Mouse (Mus musculus) myocyte (in vitro differentiated cells): ENCODE measurements around the gene Hist1h2ae. TPM values are rescaled to one million over a fixed set of nuclear protein-coding genes. Genes with fewer than 3 reads are reported as not detected.
"Not testable (repeated sequence)": the region's sequence is repeated elsewhere in the genome, so short reads cannot be mapped to it uniquely, and the experiment has no call there.

ENCODE experiments used
- H3K27me3 ChIP-seq: one replicate; pipeline ENCODE4 v1.6.1; 2011; ENCODE audit not compliant: control insufficient read depth, insufficient read depth, insufficient read length
- H3K36me3 ChIP-seq: one replicate; pipeline ENCODE4 v1.6.1; 2011; ENCODE audit not compliant: control insufficient read depth, insufficient read depth
- H3K4me2 ChIP-seq: one replicate; pipeline ENCODE4 v1.6.1; 2011; ENCODE audit warnings: low read depth, control low read depth
- H3K4me3 ChIP-seq: one replicate; pipeline ENCODE4 v1.5.1; 2011; ENCODE audit warnings: mild to moderate bottlenecking, control low read depth, moderate library complexity
- H3K79me2 ChIP-seq: one replicate; pipeline ENCODE4 v1.6.1; 2011; ENCODE audit not compliant: control insufficient read depth, insufficient read depth
- H3ac ChIP-seq: one replicate; pipeline ENCODE4 v1.6.1; 2011; ENCODE audit not compliant: control insufficient read depth, insufficient read length
- CEBPB ChIP-seq: IDR thresholded peaks from 2 replicates; pipeline ENCODE4 v1.6.1; 2011; ENCODE audit warnings: mild to moderate bottlenecking, moderate library complexity; ENCODE audit not compliant: poor library complexity, insufficient read depth, severe bottlenecking
- E2F4 ChIP-seq: IDR thresholded peaks from one replicate; pipeline ENCODE4 v1.6.1; 2011; ENCODE audit warnings: mild to moderate bottlenecking, control low read depth, moderate library complexity; ENCODE audit not compliant: insufficient read depth
- MAX ChIP-seq: IDR thresholded peaks from one replicate; pipeline ENCODE4 v1.6.1; 2011; ENCODE audit warnings: low read depth, mild to moderate bottlenecking, control low read depth
- MYOD1 ChIP-seq, 3 experiments: IDR thresholded peaks; one replicate each; pipeline ENCODE4 v1.6.1; 2011; ENCODE audit warnings: control low read depth in 2 of 3, low read depth in 2 of 3, mild to moderate bottlenecking in 2 of 3, moderate library complexity in 1 of 3; ENCODE audit not compliant: insufficient read length in 2 of 3, control insufficient read depth in 1 of 3
- MYOG ChIP-seq, 3 experiments: IDR thresholded peaks; one replicate each; pipeline ENCODE4 v1.6.1; 2011; ENCODE audit warnings: control low read depth in 2 of 3, low read depth in 2 of 3, mild to moderate bottlenecking in 2 of 3; ENCODE audit not compliant: insufficient read length in 2 of 3, control insufficient read depth in 1 of 3, insufficient read depth in 1 of 3
- POLR2A ChIP-seq: IDR thresholded peaks from one replicate; pipeline ENCODE4 v1.6.1; 2011; ENCODE audit warnings: low read depth, mild to moderate bottlenecking, control low read depth, moderate library complexity; ENCODE audit not compliant: insufficient read length
- POLR2AphosphoS2 ChIP-seq: IDR thresholded peaks from one replicate; pipeline ENCODE4 v1.6.1; 2011; ENCODE audit warnings: low read depth, control low read depth; ENCODE audit not compliant: insufficient read length
- REST ChIP-seq: IDR thresholded peaks from one replicate; pipeline ENCODE4 v1.6.1; 2011; ENCODE audit warnings: mild to moderate bottlenecking, control low read depth, moderate library complexity; ENCODE audit not compliant: insufficient read depth, insufficient read length
- SRF ChIP-seq: IDR thresholded peaks from one replicate; pipeline ENCODE4 v1.6.1; 2011; ENCODE audit warnings: low read depth; ENCODE audit not compliant: control insufficient read depth, insufficient read length
- TCF12 ChIP-seq: IDR thresholded peaks from one replicate; pipeline ENCODE4 v1.6.1; 2011; ENCODE audit warnings: mild to moderate bottlenecking, control low read depth; ENCODE audit not compliant: poor library complexity, insufficient read depth, severe bottlenecking
- TCF3 ChIP-seq: IDR thresholded peaks from one replicate; pipeline ENCODE4 v1.6.1; 2011; ENCODE audit warnings: low read depth, control low read depth; ENCODE audit not compliant: insufficient read length
- USF1 ChIP-seq: IDR thresholded peaks from one replicate; pipeline ENCODE4 v1.6.1; 2011; ENCODE audit warnings: low read depth, mild to moderate bottlenecking, control low read depth, moderate library complexity
- polyA plus RNA-seq: library from polyadenylated mRNA; unstranded; fragments of >200 nt; fragmentation: generic; extraction: Trizol; gene quantifications from one replicate; pipeline ENCODE4 v1.2.1, GENCODE M21; 2012; ENCODE audit warnings: missing spikeins

The Hist1h2ae gene
- polyA plus RNA-seq, 1 experiment, result 4.5 TPM

GRCm38 (mm10) chr13:23576906-23577639, 6.1 kb upstream of the Hist1h2ae start:
- H3K27me3 ChIP-seq, result no peaks in the 10 kb centered on the region
- H3K4me3 ChIP-seq, result peak overlapping the region; percentile 27
- no peaks in the 10 kb centered on the region for H3K36me3 ChIP-seq
- TF ChIP-seq REST (no peak), TCF3 (no peak), MAX (no peak), POLR2A (no peak)
- peak overlapping the region; percentile 81 for H3K4me2 ChIP-seq
- H3K79me2 ChIP-seq, result no peaks in the 10 kb centered on the region
- no peak overlapping the region for H3ac ChIP-seq

DNA sequence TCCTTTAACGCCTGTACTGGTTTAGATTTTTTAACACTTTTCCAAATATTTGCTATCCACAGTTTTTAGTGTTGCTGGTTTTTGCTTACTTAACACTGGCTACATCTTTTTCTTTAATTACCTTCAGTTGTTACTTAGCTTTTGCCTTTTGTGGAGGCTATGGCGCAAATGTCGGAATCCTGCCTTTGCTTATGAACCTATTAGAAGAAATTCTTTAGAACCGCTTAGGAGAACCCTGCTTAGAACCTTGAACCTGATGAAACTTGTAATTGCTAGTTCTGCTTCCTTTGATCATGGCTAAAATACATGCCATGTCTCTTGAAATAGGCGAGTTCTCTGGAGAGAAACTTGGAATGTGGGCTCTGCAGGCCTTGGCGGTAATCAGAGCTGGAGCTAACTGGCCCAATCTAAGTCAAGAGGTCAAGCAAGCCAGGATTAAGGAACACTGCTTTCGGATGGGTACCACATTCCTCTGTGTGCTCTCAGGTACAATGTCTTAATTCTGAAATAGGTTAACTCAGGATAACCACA, 5.4 kb upstream of the Hist1h2ae start:
- H3ac ChIP-seq, result no peak overlapping the region
- TF ChIP-seq TCF12 (no peak), CEBPB (no peak), E2F4 (no peak), REST (no peak), TCF3 (no peak), SRF (no peak), MYOG (IDR thresholded peaks at IDR 0.05; ENCODE audit: control insufficient read depth in 1 of 3, insufficient read depth in 1 of 3, insufficient read length in 2 of 3, low read depth in 2 of 3) (no peak), POLR2A (peak; percentile 33), USF1 (no peak), MYOD1 (IDR thresholded peaks at IDR 0.05; ENCODE audit: control insufficient read depth in 1 of 3, insufficient read length in 2 of 3, low read depth in 2 of 3) (no peak), POLR2AphosphoS2 (peak; percentile 55), MAX (no peak)
- no peaks in the 10 kb centered on the region for H3K79me2 ChIP-seq
- H3K4me3 ChIP-seq, result peak overlapping the region; percentile 27
- no peaks in the 10 kb centered on the region for H3K36me3 ChIP-seq
- peak overlapping the region; percentile 81 for H3K4me2 ChIP-seq
- no peaks in the 10 kb centered on the region for H3K27me3 ChIP-seq

GRCm38 (mm10) chr13:23575864-23576313, 4.9 kb upstream of the Hist1h2ae start:
- H3K79me2 ChIP-seq, H3K27me3 ChIP-seq, H3ac ChIP-seq, H3K36me3 ChIP-seq: not testable (repeated sequence)
- peak overlapping the region; percentile 81 for H3K4me2 ChIP-seq
- H3K4me3 ChIP-seq, result peak overlapping the region; percentile 27
- peak; percentile 82 for TF ChIP-seq POLR2AphosphoS2
- peak; percentile 71 for TF ChIP-seq POLR2A

DNA sequence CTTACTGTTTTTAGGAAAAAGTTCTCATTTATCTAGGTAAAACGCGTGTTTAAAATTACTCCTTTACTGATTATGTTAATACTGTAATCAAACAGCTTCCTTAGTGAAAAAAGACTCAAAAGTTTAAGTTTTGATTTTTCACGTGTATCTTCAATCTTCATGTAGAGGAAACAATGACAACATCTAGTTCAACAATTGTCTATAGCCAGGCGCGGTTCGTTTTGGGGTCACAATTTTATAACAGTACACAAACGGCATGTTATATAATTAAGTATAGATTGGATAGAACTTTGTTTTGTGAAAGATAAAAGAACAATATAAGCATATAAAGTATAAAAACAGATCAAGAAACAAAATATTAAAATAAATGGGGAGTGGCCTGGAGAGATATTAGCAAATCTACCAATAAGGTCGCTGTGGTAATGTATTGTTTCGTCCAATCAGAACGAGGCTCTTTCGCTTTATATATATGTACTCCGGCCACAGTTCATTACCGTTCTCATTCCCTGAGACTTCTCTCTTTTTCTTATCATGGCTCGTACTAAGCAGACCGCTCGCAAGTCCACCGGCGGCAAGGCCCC, 4.3 kb upstream of the Hist1h2ae start, which contains the start of gene Hist1h3d:
Gene Hist1h3d, plus strand, starts transcription at position 493 of the 581 bp plus-strand sequence.
- TF ChIP-seq CEBPB, result no peak
- no peak for TF ChIP-seq POLR2A
- TF ChIP-seq MAX, result no peak
- no peak for TF ChIP-seq USF1
- TF ChIP-seq TCF3, result no peak
- no peak for TF ChIP-seq REST
- TF ChIP-seq MYOD1 (IDR thresholded peaks at IDR 0.05; ENCODE audit: control insufficient read depth in 1 of 3, insufficient read length in 2 of 3, low read depth in 2 of 3), result no peak
- no peak for TF ChIP-seq POLR2AphosphoS2
- TF ChIP-seq MYOG (IDR thresholded peaks at IDR 0.05; ENCODE audit: control insufficient read depth in 1 of 3, insufficient read depth in 1 of 3, insufficient read length in 2 of 3, low read depth in 2 of 3), result no peak
- no peak for TF ChIP-seq E2F4
- TF ChIP-seq SRF, result no peak
- no peak for TF ChIP-seq TCF12
- Histone ChIP-seq H3K79me2 (no peaks in the 10 kb centered on the region), H3K36me3 (no peaks in the 10 kb centered on the region), H3K27me3 (no peaks in the 10 kb centered on the region), H3ac (no peak within 1 kb of the TSS), H3K4me2 (peak within 1 kb of the TSS; percentile 81), H3K4me3 (peak within 1 kb of the TSS; percentile 27)

DNA sequence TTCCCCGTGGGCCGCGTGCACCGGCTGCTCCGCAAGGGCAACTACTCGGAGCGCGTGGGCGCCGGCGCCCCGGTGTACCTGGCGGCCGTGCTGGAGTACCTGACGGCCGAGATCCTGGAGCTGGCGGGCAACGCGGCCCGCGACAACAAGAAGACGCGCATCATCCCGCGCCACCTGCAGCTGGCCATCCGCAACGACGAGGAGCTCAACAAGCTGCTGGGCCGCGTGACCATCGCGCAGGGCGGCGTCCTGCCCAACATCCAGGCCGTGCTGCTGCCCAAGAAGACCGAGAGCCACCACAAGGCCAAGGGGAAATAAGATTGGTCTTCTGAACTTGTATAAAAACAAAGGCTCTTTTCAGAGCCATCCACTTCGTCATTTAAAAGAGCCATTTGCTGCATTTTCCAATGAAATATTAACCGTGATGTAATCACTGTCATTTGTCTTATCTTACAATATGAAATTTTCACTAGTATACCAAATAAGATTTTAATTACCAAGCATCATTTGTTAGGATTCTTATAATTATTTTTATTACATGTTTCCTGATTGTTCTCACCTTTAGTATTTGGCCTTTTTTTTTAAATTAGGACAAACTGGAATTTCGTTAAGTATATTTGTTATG, 3.6 kb upstream of the Hist1h2ae start:
- not testable (repeated sequence) for H3K36me3 ChIP-seq, H3K27me3 ChIP-seq, H3K79me2 ChIP-seq, H3ac ChIP-seq
- TF ChIP-seq POLR2A (peak; percentile 61), POLR2AphosphoS2 (peak; percentile 70)
- Histone ChIP-seq H3K4me3 (peak overlapping the region; percentile 27), H3K4me2 (peak overlapping the region; percentile 77)
